Mouse (Mus musculus) embryonic facial prominence, embryonic 12.5 days (tissue): ENCODE data around the gene Bcas3. TPM values are rescaled to one million over a fixed set of nuclear protein-coding genes. Genes with fewer than 3 reads are reported as not detected.

ENCODE experiments used
- ATAC-seq: fragments of 200-750 bp; cut with Nextera tagmentation; 2 replicates; pipeline ENCODE4 v1.8.0; 2017; ENCODE audit not compliant: insufficient number of reproducible peaks, insufficient read depth, low FRiP score, low TSS enrichment
- H3K27ac ChIP-seq: fragments of 300-500 bp; sonication (generic); 2 replicates; pipeline ENCODE4 v1.5.1; 2016; ENCODE audit warnings: mild to moderate bottlenecking
- H3K27me3 ChIP-seq: fragments of 300-500 bp; sonication (generic); 2 replicates; pipeline ENCODE4 v1.6.1; 2016; ENCODE audit warnings: mild to moderate bottlenecking, moderate library complexity
- H3K36me3 ChIP-seq: fragments of 300-500 bp; sonication (generic); 2 replicates; pipeline ENCODE4 v1.6.1; 2016; ENCODE audit warnings: mild to moderate bottlenecking
- H3K4me1 ChIP-seq: fragments of 300-500 bp; sonication (generic); 2 replicates; pipeline ENCODE4 v1.6.1; 2016
- H3K4me2 ChIP-seq: fragments of 300-500 bp; sonication (generic); replicated peaks from 2 replicates; pipeline ENCODE4 v1.6.1; 2016; ENCODE audit warnings: mild to moderate bottlenecking, moderate library complexity
- H3K4me3 ChIP-seq: fragments of 300-500 bp; sonication (generic); 2 replicates; pipeline ENCODE4 v1.5.1; 2016; ENCODE audit warnings: mild to moderate bottlenecking
- H3K9ac ChIP-seq: fragments of 300-500 bp; sonication (generic); 2 replicates; pipeline ENCODE4 v1.6.1; 2016; ENCODE audit warnings: mild to moderate bottlenecking, moderate library complexity
- H3K9me3 ChIP-seq: fragments of 300-500 bp; sonication (generic); 2 replicates; pipeline ENCODE4 v1.6.1; 2016; ENCODE audit warnings: mild to moderate bottlenecking, moderate library complexity
- WGBS: fragments of 180-500 bp; shearing (Covaris S2); methylation state at CpG from one replicate; pipeline ENCODE4 v1.1.7; 2016; 5-methylcytosine and 5-hydroxymethylcytosine counted together
- polyA plus RNA-seq: library from polyadenylated mRNA; unstranded; fragments of >200 nt; fragmentation: Nextera tagmentation; extraction: Ambion mirVana; gene quantifications from 2 replicates; pipeline ENCODE4 v1.2.1, GENCODE M21; 2016

Gene Bcas3
- polyA plus RNA-seq, 1 experiment from 2014 or later: 28.7 TPM

DNA sequence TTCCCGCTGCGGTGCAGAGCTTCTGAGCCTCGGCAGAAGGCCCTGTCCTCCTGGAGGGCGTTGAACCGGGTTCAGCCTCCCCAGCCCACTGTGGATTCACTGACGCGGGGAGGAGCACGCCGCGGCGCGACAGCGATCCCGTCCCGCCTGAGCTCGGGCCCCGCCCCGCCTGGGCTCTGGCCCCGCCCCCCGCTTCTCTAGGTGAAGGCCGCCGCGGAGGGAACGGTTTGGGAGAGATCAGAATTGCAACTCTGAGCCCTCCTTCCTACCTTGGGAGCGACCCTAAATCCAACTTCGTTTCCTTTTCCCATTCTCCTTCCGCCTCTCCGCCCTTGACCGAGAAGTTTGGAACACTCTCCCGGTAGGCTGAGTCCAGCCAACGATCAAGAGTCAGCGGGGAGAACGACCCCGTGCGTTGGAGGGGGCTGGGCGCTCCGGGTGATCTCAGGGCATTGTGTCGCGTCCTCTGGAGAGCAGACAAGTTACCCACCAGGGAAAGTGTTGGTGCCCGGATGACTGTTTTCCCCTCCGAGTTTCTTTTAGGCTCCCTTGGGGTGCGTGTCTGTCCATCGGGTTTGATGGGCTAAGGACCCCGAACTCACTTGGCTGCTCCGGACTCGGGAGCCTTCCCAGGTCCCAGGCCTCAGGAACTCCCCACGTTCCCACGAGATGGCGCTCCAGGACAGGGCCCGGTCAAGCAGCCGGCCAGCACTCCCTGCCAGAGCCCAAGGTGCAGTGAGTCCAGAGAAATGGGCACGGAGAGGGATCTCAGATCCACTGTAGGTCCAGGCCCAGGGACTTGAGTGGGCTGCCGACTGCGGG lies 491.4 kb downstream of the Bcas3 start:
- Histone ChIP-seq H3K4me1 (peaks cover 23% of the 10 kb centered on the region), H3K27ac (peak overlapping the region; percentile 98), H3K9ac (peak overlapping the region; percentile 99), H3K27me3 (peaks cover 27% of the 10 kb centered on the region), H3K4me3 (peak overlapping the region; percentile 54), H3K36me3 (0 out of 2 replicates have a peak, but pooled peaks cover 2% of the 10 kb centered on the region), H3K9me3 (no peaks in the 10 kb centered on the region), H3K4me2 (peak overlapping the region; percentile 72)
- peak; percentile 42 for ATAC-seq
- under 1% methylated on average over 54 of the region's 54 CpGs for WGBS

DNA sequence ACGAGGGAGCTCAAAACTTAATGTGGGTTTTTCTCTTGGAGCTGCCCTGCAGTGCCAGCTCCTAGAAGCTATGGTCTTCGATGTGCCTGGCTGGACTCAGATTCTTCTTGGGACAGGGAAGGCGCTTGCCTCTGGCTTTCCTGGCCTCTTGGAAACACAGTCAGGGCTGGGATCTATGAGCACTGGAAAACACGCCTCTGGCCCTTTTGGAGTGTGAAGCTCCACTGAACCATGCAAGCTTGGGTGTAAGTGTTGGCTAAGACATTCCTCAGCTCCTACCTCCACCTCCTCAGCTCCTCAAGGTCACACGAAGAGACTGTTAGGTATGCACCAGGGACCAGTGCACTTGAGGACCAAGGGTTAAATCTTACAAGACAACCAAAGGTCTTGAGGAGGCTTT lies 492.0 kb downstream of the Bcas3 start:
- Histone ChIP-seq H3K27me3 (peaks cover 21% of the 10 kb centered on the region), H3K27ac (peak overlapping the region; percentile 98; the same call in 1 of the 2 replicates), H3K4me1 (peaks cover 23% of the 10 kb centered on the region), H3K9me3 (no peaks in the 10 kb centered on the region), H3K4me3 (peak overlapping the region; percentile 54), H3K9ac (peak overlapping the region; percentile 99), H3K36me3 (0 out of 2 replicates have a peak, but pooled peaks cover 2% of the 10 kb centered on the region), H3K4me2 (peak overlapping the region; percentile 72)
- WGBS: 36% methylated on average over 5 of the region's 5 CpGs
- ATAC-seq: no peak

DNA sequence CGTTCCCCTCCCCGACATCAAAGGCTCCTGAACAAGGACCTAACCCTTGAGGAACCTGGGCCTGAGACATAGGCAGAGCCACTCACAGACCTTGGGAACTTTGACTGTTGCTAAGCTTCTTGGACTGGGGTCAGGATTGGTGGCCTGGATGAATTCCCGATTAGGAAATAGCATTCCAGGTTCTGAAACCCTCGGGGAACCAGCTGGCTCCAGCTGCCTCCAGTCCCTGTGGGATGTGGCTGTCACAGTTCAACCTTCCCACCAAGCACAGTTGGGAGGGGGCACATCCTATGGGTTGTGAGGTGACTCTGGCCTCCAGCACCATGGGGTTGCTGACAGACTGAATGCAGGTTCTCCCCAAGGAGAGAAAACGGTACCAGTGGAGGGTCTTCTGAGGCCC lies 493.0 kb downstream of the Bcas3 start:
- WGBS: 47% methylated on average over 5 of the region's 5 CpGs
- peaks cover 11% of the 10 kb centered on the region for H3K27me3 ChIP-seq
- peaks cover 19% of the 10 kb centered on the region for H3K4me1 ChIP-seq
- no peaks in the 10 kb centered on the region for H3K36me3 ChIP-seq
- H3K9me3 ChIP-seq: no peaks in the 10 kb centered on the region
- no peak overlapping the region for H3K4me2 ChIP-seq
- no peak for ATAC-seq
- H3K27ac ChIP-seq: no peak overlapping the region
- H3K4me3 ChIP-seq: no peak overlapping the region
- H3K9ac ChIP-seq: no peak overlapping the region

DNA sequence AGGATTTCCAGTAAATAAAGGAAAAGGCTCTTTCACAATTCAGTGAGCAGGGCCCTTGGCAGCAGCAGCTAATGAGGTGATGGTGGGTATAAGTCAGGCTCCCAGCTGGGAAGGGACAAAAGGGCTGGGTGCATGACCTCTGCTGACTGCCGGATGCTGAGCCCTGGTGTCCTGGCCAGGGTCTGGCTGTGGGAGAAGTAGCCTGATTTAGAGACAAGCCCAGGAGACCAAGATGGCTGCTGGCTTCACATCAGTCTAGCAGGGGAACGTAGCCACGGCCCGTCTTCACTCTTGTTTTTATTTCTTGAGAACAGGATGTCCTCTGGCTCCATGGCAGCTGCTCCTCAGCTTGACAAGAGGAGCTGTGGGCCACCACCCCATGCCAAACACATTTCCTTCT lies 493.5 kb downstream of the Bcas3 start:
- no peak for ATAC-seq
- 54% methylated on average over 4 of the region's 4 CpGs for WGBS
- no peaks in the 10 kb centered on the region for H3K9me3 ChIP-seq
- H3K36me3 ChIP-seq: no peaks in the 10 kb centered on the region
- H3K27me3 ChIP-seq: peaks cover 8% of the 10 kb centered on the region; the same call in 1 of the 2 replicates
- no peak overlapping the region for H3K9ac ChIP-seq
- peaks cover 19% of the 10 kb centered on the region for H3K4me1 ChIP-seq
- no peak overlapping the region for H3K4me3 ChIP-seq
- H3K4me2 ChIP-seq: no peak overlapping the region
- no peak overlapping the region for H3K27ac ChIP-seq

- H3K9ac ChIP-seq: peak overlapping the region; percentile 28; the same call in 1 of the 2 replicates
- no peaks in the 10 kb centered on the region for H3K36me3 ChIP-seq
- ATAC-seq: 0 out of 2 replicates have a peak, but pooled peaks have one; percentile 45
- 2% methylated on average over 21 of the region's 21 CpGs for WGBS
- no peak overlapping the region for H3K27ac ChIP-seq
- no peaks in the 10 kb centered on the region for H3K9me3 ChIP-seq
- peak overlapping the region; percentile 17 for H3K4me3 ChIP-seq
- peaks cover 8% of the 10 kb centered on the region; the same call in 1 of the 2 replicates for H3K27me3 ChIP-seq
- H3K4me2 ChIP-seq: peak overlapping the region; percentile 48
- H3K4me1 ChIP-seq: peaks cover 6% of the 10 kb centered on the region; the same call in 1 of the 2 replicates
Measured at GRCm38 (mm10) chr11:85849037-85849436, 496.1 kb downstream of the Bcas3 start.

GRCm38 (mm10) chr11:85850233-85850632 lies 497.3 kb downstream of the Bcas3 start, which contains the start of gene Gm11444:
Gm11444 (minus strand) TSS chr11:85850333.
- Histone ChIP-seq H3K9ac (no peak within 1 kb of the TSS), H3K4me1 (no peaks in the 10 kb centered on the region), H3K9me3 (no peaks in the 10 kb centered on the region), H3K27me3 (0 out of 2 replicates have a peak, but pooled peaks cover 2% of the 10 kb centered on the region), H3K27ac (no peak within 1 kb of the TSS), H3K4me3 (0 out of 2 replicates have a peak within 1 kb of the TSS, but pooled peaks have one; percentile 17), H3K4me2 (peak within 1 kb of the TSS; percentile 48), H3K36me3 (no peaks in the 10 kb centered on the region)
- ATAC-seq: no peak
- WGBS: 86% methylated on average over 6 of the region's 6 CpGs

DNA sequence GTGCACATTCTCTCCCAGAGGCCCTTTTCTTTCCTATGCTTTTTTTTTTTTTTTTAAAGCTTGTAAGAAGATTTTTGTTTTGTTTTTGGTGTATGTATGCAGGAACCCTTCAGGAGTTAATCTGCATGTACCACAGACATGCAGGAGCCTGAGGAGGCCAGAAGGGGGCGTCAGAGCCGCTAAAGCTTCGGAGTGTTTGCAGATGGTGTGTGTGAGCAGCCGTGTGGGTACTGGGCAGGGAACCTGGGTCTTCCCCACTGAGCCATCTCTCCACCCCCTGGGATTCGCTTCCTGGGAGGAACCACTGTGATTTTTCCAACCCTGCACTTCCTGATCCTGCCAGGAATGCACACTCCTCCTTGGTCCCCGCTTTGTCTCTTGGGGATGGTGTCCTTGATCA lies 497.8 kb downstream of the Bcas3 start:
- Histone ChIP-seq H3K4me2 (no peak overlapping the region), H3K27ac (no peak overlapping the region), H3K9ac (no peak overlapping the region), H3K4me3 (no peak overlapping the region), H3K27me3 (no peaks in the 10 kb centered on the region), H3K36me3 (no peaks in the 10 kb centered on the region), H3K4me1 (no peaks in the 10 kb centered on the region), H3K9me3 (no peaks in the 10 kb centered on the region)
- 38% methylated on average over 6 of the region's 6 CpGs for WGBS
- no peak for ATAC-seq

DNA sequence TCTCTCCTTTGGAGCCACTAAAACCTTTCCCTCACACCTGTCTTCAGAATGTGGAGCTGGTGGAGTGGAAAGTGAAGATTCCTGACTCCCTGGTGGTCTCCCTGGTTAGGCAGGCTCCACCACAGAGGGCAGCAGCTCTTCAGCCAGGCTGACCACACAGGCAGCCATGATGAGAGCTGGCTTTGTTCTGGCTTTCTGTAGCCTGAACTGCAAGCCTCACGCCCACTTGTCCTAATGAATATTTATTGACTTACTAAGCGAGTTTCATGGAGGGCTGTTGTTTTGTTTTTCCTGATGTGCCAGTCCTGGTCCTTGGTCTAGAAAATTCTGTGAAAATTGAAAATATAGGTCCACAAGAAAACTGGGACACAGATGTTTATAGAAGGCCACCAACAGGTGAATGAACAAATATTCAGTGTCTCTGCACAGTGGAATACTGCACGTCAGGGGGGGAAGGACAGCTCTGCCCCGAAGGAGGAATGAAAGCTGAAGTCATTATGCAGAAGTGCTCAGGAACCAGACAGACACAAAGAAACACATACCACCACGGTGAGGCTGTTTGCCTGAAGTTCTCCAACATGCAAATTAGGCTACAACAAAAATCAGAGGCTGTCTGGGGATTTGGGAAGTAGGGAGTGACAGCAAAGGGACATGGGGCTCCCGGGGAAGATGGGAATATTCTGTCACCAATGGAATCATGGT lies 505.2 kb downstream of the Bcas3 start:
- Histone ChIP-seq H3K27me3 (no peaks in the 10 kb centered on the region), H3K9ac (no peak overlapping the region), H3K36me3 (no peaks in the 10 kb centered on the region), H3K4me1 (no peaks in the 10 kb centered on the region), H3K4me3 (no peak overlapping the region), H3K9me3 (no peaks in the 10 kb centered on the region), H3K27ac (no peak overlapping the region), H3K4me2 (no peak overlapping the region)
- no peak for ATAC-seq
- WGBS: 19% methylated on average over 6 of the region's 6 CpGs

- WGBS: 38% methylated on average over 7 of the region's 7 CpGs
- H3K36me3 ChIP-seq: no peaks in the 10 kb centered on the region
- no peak for ATAC-seq
Measured at GRCm38 (mm10) chr11:85864363-85864762, 511.4 kb downstream of the Bcas3 start.

More at GRCm38 (mm10) chr11:85864363-85864762, 511.4 kb downstream of the Bcas3 start:
- Histone ChIP-seq H3K9ac (no peak overlapping the region), H3K4me1 (no peaks in the 10 kb centered on the region), H3K4me3 (no peak overlapping the region), H3K9me3 (no peaks in the 10 kb centered on the region), H3K27ac (no peak overlapping the region), H3K4me2 (no peak overlapping the region), H3K27me3 (no peaks in the 10 kb centered on the region)
